Mouse (Mus musculus) ovary, adult 18-20 months (tissue): ENCODE measurements around the gene Ppm1b.
"Not testable (repeated sequence)": the region's sequence is repeated elsewhere in the genome, so short reads cannot be mapped to it uniquely, and the experiment has no call there.

Source experiments
- DNase-seq: peaks from one replicate; pipeline ENCODE4 v3.0.0; 2022; ENCODE audit warnings: low spot score, mixed read lengths

Ppm1b gene

DNA sequence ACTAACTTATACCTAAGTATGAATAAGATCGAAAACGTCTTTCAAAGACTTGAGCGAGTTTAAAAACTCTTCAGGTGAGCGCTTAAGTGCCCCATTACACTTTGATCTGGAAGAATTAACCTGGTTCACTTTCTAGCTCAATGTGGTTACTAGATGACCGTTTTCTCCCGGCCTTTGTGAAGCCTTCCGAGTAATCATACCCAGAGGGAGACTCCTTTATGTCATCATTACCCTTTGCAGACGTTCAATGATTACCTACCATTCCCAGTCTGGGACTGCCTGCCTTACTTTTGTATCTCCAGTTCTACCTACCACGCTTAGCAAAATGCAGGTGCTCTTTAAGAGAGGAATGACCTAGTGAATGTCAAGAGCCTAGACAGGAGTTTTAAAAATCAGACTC lies at the start of gene Ppm1b:
Gene Ppm1b, plus strand, starts transcription at position 301 of the 400 bp plus-strand sequence.
- DNase-seq, result no peak

GRCm38 (mm10) chr17:84921666-84922376 lies 34.7 kb upstream of the Ppm1b start:
- no peak for DNase-seq

- DNase-seq, result no peak
Observed at GRCm38 (mm10) chr17:84924779-84925178, 31.8 kb upstream of the Ppm1b start.

- DNase-seq, result no peak
Observed at GRCm38 (mm10) chr17:84926233-84926632, 30.3 kb upstream of the Ppm1b start.

GRCm38 (mm10) chr17:84927580-84927979 lies 29.0 kb upstream of the Ppm1b start:
- no peak for DNase-seq

- no peak for DNase-seq
Observed at GRCm38 (mm10) chr17:84932943-84933342, 23.6 kb upstream of the Ppm1b start.

DNA sequence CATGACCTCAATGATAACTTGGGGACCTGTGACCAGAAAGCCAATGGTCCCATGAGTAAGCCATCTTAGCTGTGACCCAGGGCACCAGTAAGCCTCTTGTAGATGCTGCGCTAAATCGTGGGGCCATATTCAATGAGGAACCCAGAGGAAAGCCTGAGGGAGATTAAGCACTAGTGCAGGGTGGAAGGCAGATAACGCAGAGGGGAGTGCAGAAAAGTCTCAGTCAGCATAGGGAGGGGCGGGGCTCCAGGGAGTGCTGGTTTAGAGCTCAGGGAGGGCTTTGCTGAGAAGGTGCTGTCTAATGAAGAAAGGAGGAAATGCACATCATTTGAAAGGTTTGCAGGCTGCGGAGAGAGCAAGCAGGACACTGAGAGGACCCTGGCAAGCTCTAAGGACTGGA lies 22.6 kb upstream of the Ppm1b start:
- DNase-seq, result no peak

GRCm38 (mm10) chr17:84935620-84936019 lies 20.9 kb upstream of the Ppm1b start:
- DNase-seq, result not testable (repeated sequence)

GRCm38 (mm10) chr17:84936301-84936700 lies 20.2 kb upstream of the Ppm1b start:
- DNase-seq, result no peak

- DNase-seq, result no peak
Observed at GRCm38 (mm10) chr17:84936809-84937208, 19.7 kb upstream of the Ppm1b start.

- no peak for DNase-seq
Observed at GRCm38 (mm10) chr17:84937220-84937619, 19.3 kb upstream of the Ppm1b start.

- no peak for DNase-seq
Observed at GRCm38 (mm10) chr17:84938215-84938614, 18.3 kb upstream of the Ppm1b start.

- DNase-seq, result no peak
Observed at GRCm38 (mm10) chr17:84940017-84940731, 16.4 kb upstream of the Ppm1b start.

DNA sequence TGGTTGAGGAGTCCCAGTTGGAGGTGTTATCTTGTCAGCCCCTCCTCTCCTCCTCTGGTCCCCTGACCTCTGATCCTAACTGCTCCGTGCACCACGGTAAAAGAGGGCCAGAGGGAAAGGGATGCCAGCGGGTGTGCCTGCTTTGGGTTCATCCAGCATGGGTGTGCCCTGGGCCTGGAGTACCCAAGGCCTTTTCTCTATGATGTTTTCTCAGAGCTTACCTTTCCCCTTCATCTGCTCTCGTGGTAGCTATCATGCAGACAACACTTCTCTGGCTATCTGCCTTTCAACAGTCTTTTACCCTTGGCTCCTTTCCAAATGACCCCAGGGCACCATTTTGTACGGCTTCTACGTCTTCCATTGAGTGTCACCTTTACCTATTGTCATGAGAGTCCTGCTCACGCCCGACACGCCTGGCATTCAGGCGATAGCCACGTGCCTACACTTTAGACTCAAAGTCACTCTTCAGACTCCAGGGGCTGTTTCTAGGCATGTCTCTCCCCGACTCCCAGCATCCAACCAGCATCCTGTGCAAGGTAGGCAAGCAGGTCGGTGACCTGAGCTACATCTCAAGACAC lies 15.2 kb upstream of the Ppm1b start:
- DNase-seq, result no peak

- DNase-seq, result no peak
Observed at GRCm38 (mm10) chr17:84942358-84943032, 14.0 kb upstream of the Ppm1b start.

- no peak for DNase-seq
Observed at GRCm38 (mm10) chr17:84943033-84943393, 13.5 kb upstream of the Ppm1b start.

- DNase-seq, result no peak
Observed at GRCm38 (mm10) chr17:84944348-84944747, 12.2 kb upstream of the Ppm1b start.

- no peak for DNase-seq
Observed at GRCm38 (mm10) chr17:84952521-84952920, 4.0 kb upstream of the Ppm1b start.

DNA sequence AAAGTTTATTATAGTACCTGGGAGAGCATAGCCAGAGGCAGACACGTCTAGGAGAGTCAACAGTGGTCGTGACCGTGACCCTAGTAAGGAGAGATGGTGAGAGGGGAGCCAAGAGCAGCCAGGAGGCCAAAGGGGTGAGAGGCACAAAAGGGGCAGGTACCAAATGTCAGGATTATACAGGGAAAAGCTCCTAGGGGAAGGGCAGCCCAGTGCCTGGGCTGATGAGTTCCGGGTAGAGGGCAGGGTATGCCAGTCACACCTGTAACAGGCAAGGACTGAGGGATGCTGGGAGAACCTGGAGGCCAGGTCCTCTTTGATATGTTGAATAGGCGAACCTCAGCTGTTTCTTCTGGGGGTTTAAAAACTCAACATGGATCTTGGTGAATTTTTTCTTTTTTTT lies 2.8 kb upstream of the Ppm1b start:
- DNase-seq, result no peak

DNA sequence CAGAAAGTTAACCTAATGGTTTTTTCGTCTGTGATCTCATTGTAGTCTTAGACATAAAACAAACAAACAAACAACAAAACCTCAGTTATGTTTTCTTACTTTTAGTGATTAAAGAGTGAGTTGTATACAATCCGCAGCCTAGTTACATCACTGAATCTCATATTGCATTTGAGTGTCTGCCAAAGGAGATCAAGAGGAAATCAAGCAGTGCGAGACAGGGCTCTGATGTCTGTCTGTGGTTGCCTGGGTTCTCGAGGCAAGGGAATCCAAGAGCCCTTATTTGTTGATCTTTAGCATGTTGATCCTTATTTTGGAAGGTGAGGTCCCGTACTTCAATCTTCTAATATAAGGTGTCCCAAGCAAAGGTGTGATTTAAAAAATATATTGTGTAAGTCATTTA lies 1.7 kb upstream of the Ppm1b start:
- DNase-seq, result no peak

GRCm38 (mm10) chr17:84956931-84957486 lies 468 bp downstream of the Ppm1b start:
- DNase-seq, result peak; percentile 90

DNA sequence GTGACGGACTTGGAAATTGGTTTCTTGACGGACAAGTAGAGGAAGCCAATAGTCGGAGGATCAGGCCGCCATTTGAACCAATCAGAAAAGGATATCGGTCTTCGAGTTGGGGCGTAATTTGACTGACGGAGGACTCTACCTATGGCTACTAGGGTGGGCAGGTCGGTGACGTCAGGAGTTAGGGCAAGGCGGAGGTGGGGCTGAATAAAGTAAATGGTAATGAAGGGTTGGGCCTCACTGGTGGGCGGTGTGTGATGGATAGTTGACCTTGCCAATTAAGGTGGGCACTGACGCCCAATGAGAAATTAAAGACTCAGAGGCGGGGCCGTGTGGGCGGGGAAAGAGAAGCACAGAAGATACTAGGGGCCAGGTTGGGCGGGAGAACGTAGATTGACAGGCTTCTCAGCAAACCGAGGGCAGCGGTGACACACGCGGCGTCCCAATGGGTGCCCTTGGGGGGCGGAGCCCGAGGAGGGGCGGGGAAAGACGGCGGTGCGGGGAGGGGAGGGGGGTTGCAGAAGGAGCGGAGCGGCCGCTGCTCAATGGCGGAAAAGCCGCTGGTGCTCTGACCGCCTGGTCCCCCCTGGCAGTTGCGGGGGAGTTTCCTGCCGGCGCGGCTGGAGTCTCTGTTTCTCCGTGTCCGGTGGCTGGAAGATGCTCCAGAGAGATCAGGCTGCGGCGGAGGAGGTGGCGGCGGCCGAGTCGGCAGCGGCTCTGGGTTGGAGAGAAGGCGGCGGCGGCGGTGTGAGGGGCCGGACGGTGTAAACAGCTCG lies 1.1 kb downstream of the Ppm1b start:
- DNase-seq, result peak; percentile 100
